Mouse (Mus musculus): ENCODE measurements around the gene Olfr1361.

Olfr1361 gene

DNA sequence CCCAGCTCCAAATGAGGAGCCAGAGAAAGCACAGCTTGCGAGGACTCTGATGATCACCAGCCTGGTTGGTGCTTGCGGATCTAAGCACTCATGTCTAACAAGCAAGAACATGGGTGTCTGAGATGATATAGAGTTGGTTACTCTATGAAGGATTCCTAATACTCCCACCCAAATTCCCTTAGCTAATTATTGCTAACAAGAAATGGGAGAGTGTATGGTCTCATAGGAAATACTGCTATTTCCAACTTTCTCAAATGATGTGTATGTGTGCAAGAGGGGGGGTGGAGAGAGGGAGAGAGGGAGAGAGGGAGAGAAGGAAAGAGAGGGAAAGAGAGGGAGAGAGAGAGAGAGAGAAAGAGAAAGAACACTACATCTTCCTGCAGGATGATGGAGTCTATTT is at the start of gene Olfr1361:
TSS of gene Olfr1361 (minus strand) at position 101 of the 400 bp plus-strand sequence.
- no peak for DNase-seq

GRCm38 (mm10) chr13:21711698-21712097 is 48.5 kb upstream of the Olfr1361 start:
- DNase-seq: no peak

DNA sequence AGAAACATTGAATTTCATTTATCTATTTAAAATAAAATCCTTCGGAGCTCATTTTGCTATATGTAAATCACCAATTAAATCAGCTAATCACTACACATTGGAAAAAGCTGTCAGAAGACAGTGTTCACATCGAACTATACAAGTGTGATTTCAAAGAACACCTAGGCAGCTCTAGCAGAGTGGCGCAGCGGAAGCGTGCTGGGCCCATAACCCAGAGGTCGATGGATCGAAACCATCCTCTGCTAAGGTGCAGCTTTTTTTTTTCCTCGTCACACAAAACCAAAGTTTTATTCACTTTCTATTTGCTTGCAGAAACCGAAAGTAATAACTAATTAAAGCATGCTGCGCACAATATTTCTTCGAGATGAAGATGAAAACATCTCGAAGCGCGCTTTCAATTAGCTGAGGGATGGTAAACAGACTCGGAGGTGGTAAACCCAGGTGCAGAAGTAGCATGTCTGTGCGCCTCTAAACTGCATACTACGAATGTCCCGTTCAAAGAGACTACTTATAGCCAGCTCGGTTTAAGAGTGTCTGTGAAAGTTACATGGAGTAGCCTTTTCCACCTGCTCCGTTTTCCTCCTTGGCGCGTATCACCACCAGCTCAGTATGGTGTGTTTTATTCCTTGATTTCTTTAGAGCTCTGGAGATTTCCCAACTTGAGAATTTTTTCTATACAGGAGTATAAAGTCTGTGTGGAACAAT is 47.8 kb upstream of the Olfr1361 start:
- DNase-seq: peak; percentile 75 to 84

DNA sequence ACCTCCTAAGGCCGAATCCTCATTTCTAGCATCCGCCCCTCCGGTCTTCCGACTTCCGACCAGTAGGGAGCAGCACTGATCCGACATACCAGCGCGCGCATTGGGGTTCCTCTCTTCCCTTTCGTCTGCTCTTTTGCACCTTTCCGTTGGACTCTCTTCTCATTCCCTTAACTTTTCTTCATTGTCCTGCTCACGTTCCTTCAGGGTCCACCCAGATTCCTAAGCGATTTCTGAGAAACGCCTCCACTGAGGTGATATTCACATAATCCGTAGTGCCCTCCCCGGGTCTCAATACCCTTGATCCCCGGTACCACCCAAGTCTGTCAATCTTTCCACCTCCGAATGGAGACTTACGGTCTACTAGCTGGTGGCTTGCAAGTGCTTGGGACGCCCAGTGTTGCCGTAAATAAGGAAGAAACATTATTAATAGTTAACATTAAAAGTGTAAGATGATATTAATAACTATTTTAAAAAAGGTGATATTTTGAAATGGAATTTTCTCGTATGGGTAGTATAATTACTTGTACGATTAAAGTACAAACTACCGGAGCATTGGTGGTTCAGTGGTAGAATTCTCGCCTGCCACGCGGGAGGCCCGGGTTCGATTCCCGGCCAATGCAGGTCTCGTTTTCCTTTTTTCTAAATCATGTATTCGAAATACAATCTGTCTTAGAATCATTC is 47.0 kb upstream of the Olfr1361 start:
- DNase-seq: peak; percentile 88 to 89

GRCm38 (mm10) chr13:21706669-21707068 is 43.5 kb upstream of the Olfr1361 start:
- no peak for DNase-seq

DNA sequence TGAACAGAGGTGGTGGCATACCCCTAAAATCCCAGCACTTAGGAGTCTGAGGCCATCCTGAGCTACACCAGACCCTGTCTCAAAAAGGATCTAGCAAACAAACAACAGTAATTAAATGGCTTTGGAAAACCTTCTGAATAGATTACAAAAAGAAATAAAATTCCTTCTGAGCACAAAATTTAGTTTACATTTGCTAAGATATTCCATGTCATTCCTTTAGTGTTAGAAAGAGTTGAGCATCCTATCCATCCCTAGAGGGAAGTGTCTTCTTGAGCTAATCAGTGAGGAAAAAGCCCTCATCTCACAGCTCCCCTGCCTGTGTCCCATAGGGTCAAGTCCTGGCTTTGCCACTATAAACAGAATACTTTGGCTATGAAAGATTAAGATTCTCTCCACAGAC is 34.6 kb upstream of the Olfr1361 start, which contains the start of gene Olfr1359:
TSS of gene Olfr1359 (plus strand) at position 301 of the 400 bp plus-strand sequence.
- no peak for DNase-seq

GRCm38 (mm10) chr13:21677305-21677704 is 14.1 kb upstream of the Olfr1361 start, which contains the start of gene Olfr1360:
Gene Olfr1360 (minus strand): TSS chr13:21677405.
- no peak for DNase-seq

- no peak for DNase-seq
These were observed 20.8 kb downstream of the Olfr1361 start, which contains the start of gene Olfr11 for GRCm38 (mm10) chr13:21642418-21642817. Gene Olfr11 (minus strand): TSS chr13:21642518.

- no peak for DNase-seq
These were observed 49.3 kb downstream of the Olfr1361 start, which contains the start of gene Olfr1362 for GRCm38 (mm10) chr13:21613922-21614321. Gene Olfr1362 (minus strand): TSS chr13:21614022.
